Mouse (Mus musculus): Measurements from ENCODE around the gene Mdga2.

Mdga2 gene

GRCm38 (mm10) chr12:67222221-67223025 lies at the start of gene Mdga2:
Gene Mdga2, minus strand, starts transcription at chr12:67222549.
- DNase-seq (ENCODE audit: low spot score in 2 of 2), result no peak

- DNase-seq (ENCODE audit: low spot score in 2 of 2), result no peak
Measured at GRCm38 (mm10) chr12:67267409-67267808, 45.1 kb upstream of the Mdga2 start.

- DNase-seq (ENCODE audit: low spot score in 2 of 2), result no peak
Measured at GRCm38 (mm10) chr12:67223530-67223929, 1.2 kb upstream of the Mdga2 start.

GRCm38 (mm10) chr12:67221329-67222220 lies 774 bp downstream of the Mdga2 start:
- DNase-seq (ENCODE audit: low spot score in 2 of 2), result no peak

- no peak for DNase-seq (ENCODE audit: low spot score in 2 of 2)
Measured at GRCm38 (mm10) chr12:67220641-67221231, 1.6 kb downstream of the Mdga2 start.

- no peak for DNase-seq (ENCODE audit: low spot score in 2 of 2)
Measured at GRCm38 (mm10) chr12:67220041-67220440, 2.3 kb downstream of the Mdga2 start.

GRCm38 (mm10) chr12:67219564-67219963 lies 2.8 kb downstream of the Mdga2 start:
- no peak for DNase-seq (ENCODE audit: low spot score in 2 of 2)

GRCm38 (mm10) chr12:67212801-67213200 lies 9.5 kb downstream of the Mdga2 start:
- DNase-seq (ENCODE audit: low spot score in 2 of 2), result no peak

- DNase-seq (ENCODE audit: low spot score in 2 of 2), result no peak
Measured at GRCm38 (mm10) chr12:67178155-67178554, 44.2 kb downstream of the Mdga2 start.

- no peak for DNase-seq (ENCODE audit: low spot score in 2 of 2)
Measured at GRCm38 (mm10) chr12:67156569-67157237, 65.6 kb downstream of the Mdga2 start.

GRCm38 (mm10) chr12:67153077-67153476 lies 69.3 kb downstream of the Mdga2 start:
- DNase-seq (ENCODE audit: low spot score in 2 of 2), result no peak

GRCm38 (mm10) chr12:67141605-67142004 lies 80.7 kb downstream of the Mdga2 start:
- DNase-seq (ENCODE audit: low spot score in 2 of 2), result no peak

- DNase-seq (ENCODE audit: low spot score in 2 of 2), result no peak
Measured at GRCm38 (mm10) chr12:67140131-67140530, 82.2 kb downstream of the Mdga2 start.

GRCm38 (mm10) chr12:67127457-67127856 lies 94.9 kb downstream of the Mdga2 start:
- DNase-seq (ENCODE audit: low spot score in 2 of 2), result no peak

GRCm38 (mm10) chr12:67123874-67124273 lies 98.5 kb downstream of the Mdga2 start:
- DNase-seq (ENCODE audit: low spot score in 2 of 2), result no peak

GRCm38 (mm10) chr12:67118652-67119515 lies 103.5 kb downstream of the Mdga2 start:
- no peak for DNase-seq (ENCODE audit: low spot score in 2 of 2)

GRCm38 (mm10) chr12:67104171-67104570 lies 118.2 kb downstream of the Mdga2 start:
- no peak for DNase-seq (ENCODE audit: low spot score in 2 of 2)

- no peak for DNase-seq (ENCODE audit: low spot score in 2 of 2)
Measured at GRCm38 (mm10) chr12:67094414-67094813, 127.9 kb downstream of the Mdga2 start.

GRCm38 (mm10) chr12:67090420-67090965 lies 131.9 kb downstream of the Mdga2 start:
- no peak for DNase-seq (ENCODE audit: low spot score in 2 of 2)

Data from spleen, postnatal 14 days (tissue).